Mouse (Mus musculus): ENCODE results near the gene Whrn. TPM values are rescaled to one million over a fixed set of nuclear protein-coding genes. Genes with fewer than 3 reads are reported as not detected.
A peak's percentile ranks its signal among the peaks of the same experiment; 100 is the strongest.

Gene Whrn
- polyA plus RNA-seq, 1 experiment from 2014 or later: 3.1 TPM

- Histone ChIP-seq H3K4me3 (ENCODE audit: control insufficient read depth in 1 of 2, insufficient read depth in 1 of 2, low read depth in 1 of 2, low read length in 2 of 2) (no peak overlapping the region), H3K4me1 (ENCODE audit: control insufficient read depth in 2 of 2, insufficient read depth in 2 of 2, low read length in 2 of 2) (peaks cover 0 to 11% of the 10 kb centered on the region in 2 experiments; a peak in 3 of 4 replicates), H3K9ac (ENCODE audit: low read length) (no peak overlapping the region), H3K27me3 (ENCODE audit: control insufficient read depth, insufficient read depth, low read length) (no peaks in the 10 kb centered on the region), H3K4me2 (ENCODE audit: low read length) (no peak overlapping the region), H3K27ac (replicated peaks in 1 of 2; ENCODE audit: control insufficient read depth in 1 of 2, insufficient read depth in 1 of 2, low read depth in 2 of 2, low read length in 2 of 2) (0 out of 4 replicates have a peak overlapping the region, but pooled peaks of 1 of the 2 experiments have one; percentile 27), H3K36me3 (ENCODE audit: control insufficient read depth, insufficient read depth, low read length) (no peaks in the 10 kb centered on the region), H3K9me3 (ENCODE audit: control insufficient read depth, low read length) (no peaks in the 10 kb centered on the region)
- no peak for ATAC-seq (ENCODE audit: insufficient number of reproducible peaks, insufficient read depth, low FRiP score, low read depth)
- 42% methylated on average over 11 of the region's 11 CpGs for WGBS
Measured at GRCm38 (mm10) chr4:63480098-63480844, 15.5 kb downstream of the Whrn start.

- ATAC-seq (ENCODE audit: insufficient number of reproducible peaks, insufficient read depth, low FRiP score, low read depth): no peak
- no peaks in the 10 kb centered on the region for H3K36me3 ChIP-seq (ENCODE audit: control insufficient read depth, insufficient read depth, low read length)
Measured at GRCm38 (mm10) chr4:63478036-63478435, 17.8 kb downstream of the Whrn start.

GRCm38 (mm10) chr4:63476891-63477290 is 18.9 kb downstream of the Whrn start:
- H3K9ac ChIP-seq (ENCODE audit: low read length): no peak overlapping the region
- WGBS: 86% methylated on average over 6 of the region's 6 CpGs
- H3K36me3 ChIP-seq (ENCODE audit: control insufficient read depth, insufficient read depth, low read length): no peaks in the 10 kb centered on the region
- no peak overlapping the region for H3K4me2 ChIP-seq (ENCODE audit: low read length)
- peaks cover 0 to 11% of the 10 kb centered on the region in 2 experiments; a peak in 3 of 4 replicates for H3K4me1 ChIP-seq (ENCODE audit: control insufficient read depth in 2 of 2, insufficient read depth in 2 of 2, low read length in 2 of 2)
- no peak overlapping the region for H3K4me3 ChIP-seq (ENCODE audit: control insufficient read depth in 1 of 2, insufficient read depth in 1 of 2, low read depth in 1 of 2, low read length in 2 of 2)
- no peak overlapping the region; a peak in 1 of 4 replicates for H3K27ac ChIP-seq (replicated peaks in 1 of 2; ENCODE audit: control insufficient read depth in 1 of 2, insufficient read depth in 1 of 2, low read depth in 2 of 2, low read length in 2 of 2)
- no peaks in the 10 kb centered on the region for H3K27me3 ChIP-seq (ENCODE audit: control insufficient read depth, insufficient read depth, low read length)
- no peak for ATAC-seq (ENCODE audit: insufficient number of reproducible peaks, insufficient read depth, low FRiP score, low read depth)
- H3K9me3 ChIP-seq (ENCODE audit: control insufficient read depth, low read length): no peaks in the 10 kb centered on the region

More at GRCm38 (mm10) chr4:63478036-63478435, 17.8 kb downstream of the Whrn start:
- Histone ChIP-seq H3K27me3 (ENCODE audit: control insufficient read depth, insufficient read depth, low read length) (no peaks in the 10 kb centered on the region), H3K4me1 (ENCODE audit: control insufficient read depth in 2 of 2, insufficient read depth in 2 of 2, low read length in 2 of 2) (peaks cover 0 to 11% of the 10 kb centered on the region in 2 experiments; a peak in 3 of 4 replicates), H3K9me3 (ENCODE audit: control insufficient read depth, low read length) (no peaks in the 10 kb centered on the region), H3K4me2 (ENCODE audit: low read length) (no peak overlapping the region), H3K9ac (ENCODE audit: low read length) (no peak overlapping the region), H3K27ac (replicated peaks in 1 of 2; ENCODE audit: control insufficient read depth in 1 of 2, insufficient read depth in 1 of 2, low read depth in 2 of 2, low read length in 2 of 2) (no peak overlapping the region), H3K4me3 (ENCODE audit: control insufficient read depth in 1 of 2, insufficient read depth in 1 of 2, low read depth in 1 of 2, low read length in 2 of 2) (no peak overlapping the region)
- 82% methylated on average over 7 of the region's 7 CpGs for WGBS

- Histone ChIP-seq H3K36me3 (ENCODE audit: control insufficient read depth, insufficient read depth, low read length) (no peaks in the 10 kb centered on the region), H3K27me3 (ENCODE audit: control insufficient read depth, insufficient read depth, low read length) (no peaks in the 10 kb centered on the region), H3K9ac (ENCODE audit: low read length) (no peak overlapping the region), H3K4me3 (ENCODE audit: control insufficient read depth in 1 of 2, insufficient read depth in 1 of 2, low read depth in 1 of 2, low read length in 2 of 2) (no peak overlapping the region), H3K9me3 (ENCODE audit: control insufficient read depth, low read length) (no peaks in the 10 kb centered on the region), H3K27ac (replicated peaks in 1 of 2; ENCODE audit: control insufficient read depth in 1 of 2, insufficient read depth in 1 of 2, low read depth in 2 of 2, low read length in 2 of 2) (no peak overlapping the region), H3K4me2 (ENCODE audit: low read length) (no peak overlapping the region), H3K4me1 (ENCODE audit: control insufficient read depth in 2 of 2, insufficient read depth in 2 of 2, low read length in 2 of 2) (peaks cover 0 to 5% of the 10 kb centered on the region in 2 experiments; a peak in 3 of 4 replicates)
- no peak for ATAC-seq (ENCODE audit: insufficient number of reproducible peaks, insufficient read depth, low FRiP score, low read depth)
- 69% methylated on average over 3 of the region's 3 CpGs for WGBS
Measured at GRCm38 (mm10) chr4:63475208-63475607, 20.6 kb downstream of the Whrn start.

GRCm38 (mm10) chr4:63474439-63474838 is 21.4 kb downstream of the Whrn start:
- no peak overlapping the region for H3K4me2 ChIP-seq (ENCODE audit: low read length)
- no peaks in the 10 kb centered on the region for H3K27me3 ChIP-seq (ENCODE audit: control insufficient read depth, insufficient read depth, low read length)
- H3K9me3 ChIP-seq (ENCODE audit: control insufficient read depth, low read length): no peaks in the 10 kb centered on the region
- no peak overlapping the region for H3K27ac ChIP-seq (replicated peaks in 1 of 2; ENCODE audit: control insufficient read depth in 1 of 2, insufficient read depth in 1 of 2, low read depth in 2 of 2, low read length in 2 of 2)
- H3K36me3 ChIP-seq (ENCODE audit: control insufficient read depth, insufficient read depth, low read length): no peaks in the 10 kb centered on the region
- H3K4me3 ChIP-seq (ENCODE audit: control insufficient read depth in 1 of 2, insufficient read depth in 1 of 2, low read depth in 1 of 2, low read length in 2 of 2): no peak overlapping the region
- 48% methylated on average over 2 of the region's 2 CpGs for WGBS
- H3K4me1 ChIP-seq (ENCODE audit: control insufficient read depth in 2 of 2, insufficient read depth in 2 of 2, low read length in 2 of 2): peaks cover 0 to 4% of the 10 kb centered on the region in 2 experiments; a peak in 3 of 4 replicates
- no peak overlapping the region for H3K9ac ChIP-seq (ENCODE audit: low read length)
- ATAC-seq (ENCODE audit: insufficient number of reproducible peaks, insufficient read depth, low FRiP score, low read depth): no peak

- Histone ChIP-seq H3K36me3 (ENCODE audit: control insufficient read depth, insufficient read depth, low read length) (no peaks in the 10 kb centered on the region), H3K27ac (replicated peaks in 1 of 2; ENCODE audit: control insufficient read depth in 1 of 2, insufficient read depth in 1 of 2, low read depth in 2 of 2, low read length in 2 of 2) (no peak overlapping the region), H3K4me3 (ENCODE audit: control insufficient read depth in 1 of 2, insufficient read depth in 1 of 2, low read depth in 1 of 2, low read length in 2 of 2) (no peak overlapping the region), H3K4me2 (ENCODE audit: low read length) (peak overlapping the region; percentile 23; the same call in 1 of the 2 replicates), H3K9ac (ENCODE audit: low read length) (no peak overlapping the region), H3K4me1 (ENCODE audit: control insufficient read depth in 2 of 2, insufficient read depth in 2 of 2, low read length in 2 of 2) (peaks cover 11 to 14% of the 10 kb centered on the region in 2 experiments; a peak in 3 of 4 replicates), H3K9me3 (ENCODE audit: control insufficient read depth, low read length) (0 out of 2 replicates have a peak, but pooled peaks cover 3% of the 10 kb centered on the region), H3K27me3 (ENCODE audit: control insufficient read depth, insufficient read depth, low read length) (no peaks in the 10 kb centered on the region)
- ATAC-seq (ENCODE audit: insufficient number of reproducible peaks, insufficient read depth, low FRiP score, low read depth): 0 out of 2 replicates have a peak, but pooled peaks have one; percentile 25
- 18% methylated on average over 10 of the region's 10 CpGs for WGBS
Measured at GRCm38 (mm10) chr4:63467338-63467737, 28.5 kb downstream of the Whrn start.

GRCm38 (mm10) chr4:63466192-63466591 is 29.6 kb downstream of the Whrn start:
- Histone ChIP-seq H3K27me3 (ENCODE audit: control insufficient read depth, insufficient read depth, low read length) (no peaks in the 10 kb centered on the region), H3K4me3 (ENCODE audit: control insufficient read depth in 1 of 2, insufficient read depth in 1 of 2, low read depth in 1 of 2, low read length in 2 of 2) (no peak overlapping the region), H3K27ac (replicated peaks in 1 of 2; ENCODE audit: control insufficient read depth in 1 of 2, insufficient read depth in 1 of 2, low read depth in 2 of 2, low read length in 2 of 2) (no peak overlapping the region), H3K36me3 (ENCODE audit: control insufficient read depth, insufficient read depth, low read length) (no peaks in the 10 kb centered on the region), H3K4me1 (ENCODE audit: control insufficient read depth in 2 of 2, insufficient read depth in 2 of 2, low read length in 2 of 2) (peaks cover 11 to 14% of the 10 kb centered on the region in 2 experiments; a peak in 3 of 4 replicates), H3K4me2 (ENCODE audit: low read length) (no peak overlapping the region), H3K9me3 (ENCODE audit: control insufficient read depth, low read length) (0 out of 2 replicates have a peak, but pooled peaks cover 3% of the 10 kb centered on the region), H3K9ac (ENCODE audit: low read length) (no peak overlapping the region)
- no peak for ATAC-seq (ENCODE audit: insufficient number of reproducible peaks, insufficient read depth, low FRiP score, low read depth)
- 80% methylated on average over 6 of the region's 6 CpGs for WGBS

All from heart, embryonic 14.5 days (tissue).